16 mouse cellular contexts compared by ENCODE assay signal in the genomic region with DNA sequence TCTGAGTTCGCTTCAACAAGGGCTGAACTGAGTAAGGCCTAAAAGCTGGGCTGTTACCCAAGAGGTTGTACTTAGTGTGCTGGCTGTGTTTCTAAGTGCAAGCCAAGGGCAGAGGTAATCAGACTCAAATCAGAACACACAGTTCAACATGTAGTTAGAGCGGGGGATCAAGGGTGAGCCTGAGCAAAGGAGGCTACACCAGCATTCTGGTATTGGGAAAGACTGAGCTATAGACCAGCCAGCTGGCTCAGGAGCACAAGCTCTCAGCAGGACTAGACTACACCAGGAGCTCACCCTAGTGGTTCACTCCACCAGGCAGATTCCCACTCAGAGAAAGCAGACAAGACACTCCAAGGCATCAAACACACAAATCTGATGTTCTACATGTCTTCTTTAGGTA. TPM values are rescaled to one million over a fixed set of nuclear protein-coding genes. Genes with fewer than 3 reads are reported as not detected.
DNase-seq lines count a peak whose midpoint lies in the region; ATAC-seq and TF ChIP-seq lines count a peak whose summit lies in the region.
"Had no signal": no experiment of that assay in that cellular context is flagged by ENCODE, and none has a peak within 500 bp of the region (broad histone marks: within the 10 kb centered on the region; RNA-seq: fewer than 3 reads in every experiment).

No protein-coding gene starts in this region.

- ATAC-seq in stomach, postnatal 0 days (ENCODE audit: low FRiP score, low TSS enrichment) = no peak
- ATAC-seq: hindbrain, embryonic 16.5 days had no signal

- H3K4me1 ChIP-seq in lung, adult 2 months (ENCODE audit: control insufficient read depth, insufficient read depth, low read length) = no peaks in the 10 kb centered on the region
- H3K4me1 ChIP-seq in stomach, postnatal 0 days (replicated peaks; ENCODE audit: control insufficient read depth, insufficient read depth) = no peaks in the 10 kb centered on the region
- H3K4me1 ChIP-seq: embryonic facial prominence, embryonic 10.5 days had no signal

- no peaks in the 10 kb centered on the region for H3K27me3 ChIP-seq in stomach, postnatal 0 days (ENCODE audit: control insufficient read depth, insufficient read depth, low read length)

- TF ChIP-seq CTCF in lung, adult 2 months (IDR thresholded peaks at IDR 0.05; ENCODE audit: insufficient read depth, low read length) = no peak
- TF ChIP-seq CTCF in stomach, postnatal 0 days (IDR thresholded peaks at IDR 0.05; ENCODE audit: low read depth) = 0 out of 2 replicates have a peak, but pooled peaks have one; percentile 16

- no peak overlapping the region for H3K4me3 ChIP-seq in lung, adult 2 months (replicated peaks; ENCODE audit: extremely low read depth, low read depth, low read length)
- no peak overlapping the region for H3K4me3 ChIP-seq in stomach, postnatal 0 days (ENCODE audit: low read depth, low read length)
- H3K4me3 ChIP-seq: embryonic facial prominence, embryonic 10.5 days; layer of hippocampus, adult 2 months had no signal

- peaks cover 25% of the 10 kb centered on the region for H3K36me3 ChIP-seq in stomach, postnatal 0 days (ENCODE audit: control insufficient read depth, insufficient read depth, low read length)

- H3K4me2 ChIP-seq in stomach, postnatal 0 days (replicated peaks; ENCODE audit: low read depth) = no peak overlapping the region
- H3K4me2 ChIP-seq: lung, embryonic 14.5 days had no signal

- H3K9me3 ChIP-seq in stomach, postnatal 0 days (ENCODE audit: control insufficient read depth, low read length) = no peaks in the 10 kb centered on the region
- H3K9me3 ChIP-seq: embryonic facial prominence, embryonic 10.5 days had no signal

- no peak for TF ChIP-seq POLR2A in lung, adult 2 months (IDR thresholded peaks at IDR 0.05; ENCODE audit: borderline replicate concordance, extremely low read depth, low read depth, low read length)

- H3K9ac ChIP-seq in stomach, postnatal 0 days (ENCODE audit: low read length) = no peak overlapping the region
- H3K9ac ChIP-seq: lung, embryonic 14.5 days had no signal

- TF ChIP-seq EP300 in stomach, postnatal 0 days (optimal IDR thresholded peaks at IDR 0.05) = no peak

- H3K27ac ChIP-seq in stomach, postnatal 0 days (replicated peaks) = no peak overlapping the region
- H3K27ac ChIP-seq: embryonic facial prominence, embryonic 10.5 days; layer of hippocampus, adult 2 months had no signal

- WGBS in lung, adult 2 months = 89% methylated on average over 2 of the region's 2 CpGs
- 88% methylated on average over 2 of the region's 2 CpGs for WGBS in stomach, postnatal 0 days

- DNase-seq in kidney, adult 9 months = peak; percentile 40
- no peak for DNase-seq in kidney, adult 8-10 months
- peak; percentile 34 for DNase-seq in lung, postnatal 10 days
- no peak for DNase-seq in lung, adult 2 months
- DNase-seq in adrenal gland, postnatal 25 days = peak; percentile 4
- DNase-seq in stomach, postnatal 0 days (ENCODE audit: low spot score) = no peak
- no peak for DNase-seq in Muller cell, postnatal 12 days (ENCODE audit: inconsistent ontology term)
- DNase-seq in cerebellum, postnatal 36 days = no peak
- DNase-seq: cerebellum, adult 9-11 months; heart, postnatal 10 days; lung, embryonic 14.5 days; right cerebral cortex, postnatal 14 days; thymus, postnatal 25 days had no signal

RNA-seq across cellular contexts. Expression of gene Rexo5, which starts 10.4 kb away (rescaled TPM):
- polyA plus RNA-seq in lung, adult 2 months (2012; rRNA removed) = 1.6 and 4.9 TPM in 2 replicates
- total RNA-seq in adrenal gland, postnatal 25 days (2021) = 8.6 and 9.4 TPM in 2 replicates
- polyA plus RNA-seq in stomach, postnatal 0 days (2015; fragmentation: Nextera tagmentation; extraction: Ambion mirVana) = 4.4 and 4.8 TPM in 2 replicates

RNA-seq across cellular contexts. Expression of gene Eri2, which starts 10.4 kb away (rescaled TPM):
- polyA plus RNA-seq in lung, adult 2 months (2012; rRNA removed) = 0.76 and 1.2 TPM in 2 replicates
- 7.3 and 7.8 TPM in 2 replicates for total RNA-seq in adrenal gland, postnatal 25 days (2021)
- polyA plus RNA-seq in stomach, postnatal 0 days (2015; fragmentation: Nextera tagmentation; extraction: Ambion mirVana) = 6.2 and 6.3 TPM in 2 replicates

RNA-seq across cellular contexts. Expression of gene Acsm3, which starts 22.7 kb away (rescaled TPM):
- 0.57 and 2.9 TPM in 2 replicates for polyA plus RNA-seq in lung, adult 2 months (2012; rRNA removed)
- total RNA-seq in adrenal gland, postnatal 25 days (2021) = 38.2 and 46.5 TPM in 2 replicates
- 9.7 and 10.5 TPM in 2 replicates for polyA plus RNA-seq in stomach, postnatal 0 days (2015; fragmentation: Nextera tagmentation; extraction: Ambion mirVana)
- polyA plus RNA-seq: embryonic facial prominence, embryonic 10.5 days; hindbrain, embryonic 16.5 days had no signal

Comparison
In these comparisons a context has a peak if more than half of its experiments do, and no peak if none do; other contexts are left out.
1. DNase-seq: peak in kidney, adult 9 months (single experiment), lung, postnatal 10 days (single experiment) and adrenal gland, postnatal 25 days (single experiment); none in kidney, adult 8-10 months (0 of 2), lung, adult 2 months (single experiment), stomach, postnatal 0 days (single experiment), Muller cell, postnatal 12 days (single experiment) and cerebellum, postnatal 36 days (0 of 2).